Mouse (Mus musculus): ENCODE results near the gene Olfr895. TPM values are rescaled to one million over a fixed set of nuclear protein-coding genes. Genes with fewer than 3 reads are reported as not detected.

The Olfr895 gene
- polyA plus RNA-seq (2012; ENCODE audit: insufficient read depth, low replicate concordance), result not detected in 2 replicates

GRCm38 (mm10) chr9:38267551-38267950 lies at the start of gene Olfr895:
Gene Olfr895, plus strand, starts transcription at chr9:38267851.
- H3K27me3 ChIP-seq (replicated peaks), result no peaks in the 10 kb centered on the region
- no peaks in the 10 kb centered on the region for H3K36me3 ChIP-seq (replicated peaks; ENCODE audit: low read length)
- TF ChIP-seq GATA1 (IDR thresholded peaks at IDR 0.05; ENCODE audit: borderline replicate concordance, low read length), result no peak
- no peak for TF ChIP-seq FLI1 (IDR thresholded peaks at IDR 0.05; ENCODE audit: low read length)
- no peak within 1 kb of the TSS for H3K4me3 ChIP-seq (replicated peaks)
- H3K9me3 ChIP-seq, result no peaks in the 10 kb centered on the region
- H3K4me1 ChIP-seq, result no peaks in the 10 kb centered on the region

GRCm38 (mm10) chr9:38252474-38252873 lies 15.2 kb upstream of the Olfr895 start, which contains the start of gene Olfr143:
Gene Olfr143, plus strand, starts transcription at chr9:38252774.
- H3K27me3 ChIP-seq (replicated peaks), result no peaks in the 10 kb centered on the region
- H3K4me1 ChIP-seq, result no peaks in the 10 kb centered on the region
- no peaks in the 10 kb centered on the region for H3K9me3 ChIP-seq
- no peak for TF ChIP-seq FLI1 (IDR thresholded peaks at IDR 0.05; ENCODE audit: low read length)
- TF ChIP-seq GATA1 (IDR thresholded peaks at IDR 0.05; ENCODE audit: borderline replicate concordance, low read length), result no peak
- no peaks in the 10 kb centered on the region for H3K36me3 ChIP-seq (replicated peaks; ENCODE audit: low read length)
- no peak within 1 kb of the TSS for H3K4me3 ChIP-seq (replicated peaks)

- Histone ChIP-seq H3K9me3 (no peaks in the 10 kb centered on the region), H3K4me1 (no peaks in the 10 kb centered on the region), H3K4me3 (replicated peaks) (no peak within 1 kb of the TSS), H3K27me3 (replicated peaks) (no peaks in the 10 kb centered on the region), H3K36me3 (replicated peaks; ENCODE audit: low read length) (no peaks in the 10 kb centered on the region)
- TF ChIP-seq FLI1 (IDR thresholded peaks at IDR 0.05; ENCODE audit: low read length) (no peak), GATA1 (IDR thresholded peaks at IDR 0.05; ENCODE audit: borderline replicate concordance, low read length) (no peak)
These were observed 23.2 kb downstream of the Olfr895 start, which contains the start of gene Olfr896-ps1 for GRCm38 (mm10) chr9:38290807-38291206. Gene Olfr896-ps1, plus strand, starts transcription at chr9:38291107.

Other genes starting within 250 kb of the Olfr895 start
- gene Olfr883, start 242.0 kb upstream of the Olfr895 start, polyA plus RNA-seq (2012; ENCODE audit: insufficient read depth, low replicate concordance), result not detected in 2 replicates
- gene Olfr884, start 221.3 kb upstream of the Olfr895 start, polyA plus RNA-seq (2012; ENCODE audit: insufficient read depth, low replicate concordance), result 0.03 TPM in 1 of 2 replicates, not detected in the other
- not detected in 2 replicates for gene Olfr885, start 206.5 kb upstream of the Olfr895 start, polyA plus RNA-seq (2012; ENCODE audit: insufficient read depth, low replicate concordance)
- 0.34 TPM in 1 of 2 replicates, not detected in the other for gene Olfr887, start 183.8 kb upstream of the Olfr895 start, polyA plus RNA-seq (2012; ENCODE audit: insufficient read depth, low replicate concordance)
- not detected in 2 replicates for gene Olfr888, start 159.7 kb upstream of the Olfr895 start, polyA plus RNA-seq (2012; ENCODE audit: insufficient read depth, low replicate concordance)
- gene Olfr889, start 152.7 kb upstream of the Olfr895 start, polyA plus RNA-seq (2012; ENCODE audit: insufficient read depth, low replicate concordance), result not detected in 2 replicates
- gene Olfr890, start 125.3 kb upstream of the Olfr895 start, polyA plus RNA-seq (2012; ENCODE audit: insufficient read depth, low replicate concordance), result not detected in 2 replicates
- gene Olfr891, start 87.0 kb upstream of the Olfr895 start, polyA plus RNA-seq (2012; ENCODE audit: insufficient read depth, low replicate concordance), result not detected in 2 replicates
- not detected in 2 replicates for gene Olfr893, start 59.5 kb upstream of the Olfr895 start, polyA plus RNA-seq (2012; ENCODE audit: insufficient read depth, low replicate concordance)
- not detected in 2 replicates for gene Olfr894, start 49.8 kb upstream of the Olfr895 start, polyA plus RNA-seq (2012; ENCODE audit: insufficient read depth, low replicate concordance)
- not detected in 2 replicates for gene Olfr143, start 15.1 kb upstream of the Olfr895 start, polyA plus RNA-seq (2012; ENCODE audit: insufficient read depth, low replicate concordance)
- not detected in 2 replicates for gene Olfr896-ps1, start 23.3 kb downstream of the Olfr895 start, polyA plus RNA-seq (2012; ENCODE audit: insufficient read depth, low replicate concordance)
- gene Olfr25, start 61.2 kb downstream of the Olfr895 start, polyA plus RNA-seq (2012; ENCODE audit: insufficient read depth, low replicate concordance), result not detected in 2 replicates
- gene Olfr898, start 80.6 kb downstream of the Olfr895 start, polyA plus RNA-seq (2012; ENCODE audit: insufficient read depth, low replicate concordance), result not detected in 2 replicates
- not detected in 2 replicates for gene Olfr250, start 99.0 kb downstream of the Olfr895 start, polyA plus RNA-seq (2012; ENCODE audit: insufficient read depth, low replicate concordance)
- not detected in 2 replicates for gene Olfr251, start 109.2 kb downstream of the Olfr895 start, polyA plus RNA-seq (2012; ENCODE audit: insufficient read depth, low replicate concordance)
- not detected in 2 replicates for gene Olfr147, start 133.8 kb downstream of the Olfr895 start, polyA plus RNA-seq (2012; ENCODE audit: insufficient read depth, low replicate concordance)
- gene Olfr901, start 161.6 kb downstream of the Olfr895 start, polyA plus RNA-seq (2012; ENCODE audit: insufficient read depth, low replicate concordance), result not detected in 2 replicates
- not detected in 2 replicates for gene Olfr902, start 179.8 kb downstream of the Olfr895 start, polyA plus RNA-seq (2012; ENCODE audit: insufficient read depth, low replicate concordance)
- gene Olfr904, start 195.3 kb downstream of the Olfr895 start, polyA plus RNA-seq (2012; ENCODE audit: insufficient read depth, low replicate concordance), result not detected in 2 replicates
- not detected in 2 replicates for gene Olfr905, start 203.3 kb downstream of the Olfr895 start, polyA plus RNA-seq (2012; ENCODE audit: insufficient read depth, low replicate concordance)
- not detected in 2 replicates for gene Olfr906, start 219.2 kb downstream of the Olfr895 start, polyA plus RNA-seq (2012; ENCODE audit: insufficient read depth, low replicate concordance)
- gene Olfr907, start 227.9 kb downstream of the Olfr895 start, polyA plus RNA-seq (2012; ENCODE audit: insufficient read depth, low replicate concordance), result not detected in 2 replicates